Mouse (Mus musculus): ENCODE measurements around the gene Rtp3.

- 0 out of 2 replicates have a peak, but pooled peaks have one; percentile 15 for TF ChIP-seq CTCF (IDR thresholded peaks at IDR 0.05; ENCODE audit: extremely low read depth, insufficient read depth, insufficient read length, insufficient replicate concordance)
- peak; percentile 26; the same call in 1 of the 2 replicates for TF ChIP-seq POLR2A (IDR thresholded peaks at IDR 0.05; ENCODE audit: low read depth, low read length)
Measured at GRCm38 (mm10) chr9:110994716-110995172, 4.4 kb upstream of the Rtp3 start.

Measured in spleen, adult 2 months (tissue).